Mouse (Mus musculus): ENCODE results near the gene 1600014C10Rik.
A peak's percentile ranks its signal among the peaks of the same experiment; 100 is the strongest.

Gene 1600014C10Rik

DNA sequence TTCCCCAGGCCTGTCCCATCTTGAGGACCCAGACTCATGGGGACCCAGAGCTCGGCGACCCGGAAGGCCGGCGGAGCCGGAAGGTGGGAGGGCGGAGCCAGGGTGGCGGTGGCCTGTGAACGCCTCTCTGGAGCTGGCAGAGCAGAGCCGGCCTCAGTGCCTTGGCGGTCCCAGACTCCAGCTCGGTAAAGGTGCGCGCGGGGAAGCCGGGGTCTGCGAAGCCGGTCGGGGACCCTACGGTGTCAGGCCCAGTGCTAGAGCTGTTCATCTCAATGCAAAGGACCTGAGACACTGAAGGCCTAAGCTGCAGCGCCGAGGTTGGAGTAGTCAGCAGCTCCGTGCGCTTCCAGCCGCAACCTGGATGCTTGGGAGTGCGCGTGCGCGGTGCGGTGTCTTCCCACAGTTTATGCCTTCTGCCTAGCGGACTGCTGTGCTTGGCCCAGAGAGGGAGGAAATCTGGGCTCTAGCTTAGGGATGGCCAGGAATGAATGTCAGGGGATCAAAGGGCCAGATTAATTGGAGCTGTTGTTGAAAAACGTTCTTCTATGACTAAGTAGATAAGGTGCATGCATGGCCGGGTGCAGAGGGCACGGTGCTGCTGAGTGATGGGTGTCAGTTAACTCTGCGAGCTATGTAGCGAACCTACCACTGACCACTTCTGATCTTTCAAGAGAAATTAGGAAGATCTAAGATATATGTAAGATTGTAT lies 846 bp downstream of the 1600014C10Rik start:
- peak; percentile 79 to 84 for DNase-seq (ENCODE audit: low spot score in 2 of 2)

- DNase-seq (ENCODE audit: low spot score in 2 of 2), result no peak
These were observed 1.4 kb downstream of the 1600014C10Rik start for GRCm38 (mm10) chr7:38184418-38184745.

DNA sequence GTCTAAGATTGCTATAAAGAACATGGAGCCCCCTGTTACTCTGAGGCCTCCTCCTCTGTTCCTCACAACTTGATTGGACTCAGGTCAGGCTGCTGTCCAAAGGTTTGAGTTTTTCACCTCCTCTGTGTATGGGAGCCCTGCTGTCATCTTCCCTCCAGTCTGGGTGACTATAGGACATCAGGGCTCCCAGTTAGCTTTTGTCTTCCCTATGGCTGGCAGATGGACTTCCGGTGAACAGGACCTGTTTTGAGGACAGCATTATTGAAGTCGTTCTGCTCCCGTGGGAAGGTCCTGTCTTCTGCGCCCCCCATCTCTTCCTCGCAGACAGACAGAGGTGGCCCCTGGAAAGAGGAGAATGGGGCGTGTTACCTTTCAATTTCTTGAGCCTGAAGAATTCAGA lies 1.8 kb downstream of the 1600014C10Rik start:
- DNase-seq (ENCODE audit: low spot score in 2 of 2), result no peak

GRCm38 (mm10) chr7:38186861-38187260 lies 3.8 kb downstream of the 1600014C10Rik start:
- no peak for DNase-seq (ENCODE audit: low spot score in 2 of 2)

DNA sequence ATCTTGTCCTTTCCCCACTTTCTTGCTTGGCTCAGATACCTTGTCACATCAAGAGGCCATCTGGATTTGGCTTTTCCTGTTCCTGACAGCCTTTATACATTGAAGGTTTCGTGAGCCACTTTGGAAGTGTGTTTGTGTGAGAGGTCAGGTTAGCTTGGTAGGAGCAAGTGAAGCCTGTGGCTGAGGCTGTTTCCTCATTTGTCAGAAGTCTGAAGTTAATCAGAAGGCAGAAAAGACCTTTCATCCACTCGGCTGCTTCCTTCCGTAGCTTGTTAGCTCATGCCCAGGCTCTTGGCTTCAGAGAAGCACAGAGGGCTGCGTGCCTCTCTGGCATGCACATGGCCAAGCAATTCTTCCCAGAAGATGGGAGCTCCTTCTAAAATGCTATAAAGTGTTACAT lies 4.8 kb downstream of the 1600014C10Rik start:
- no peak for DNase-seq (ENCODE audit: low spot score in 2 of 2)

DNA sequence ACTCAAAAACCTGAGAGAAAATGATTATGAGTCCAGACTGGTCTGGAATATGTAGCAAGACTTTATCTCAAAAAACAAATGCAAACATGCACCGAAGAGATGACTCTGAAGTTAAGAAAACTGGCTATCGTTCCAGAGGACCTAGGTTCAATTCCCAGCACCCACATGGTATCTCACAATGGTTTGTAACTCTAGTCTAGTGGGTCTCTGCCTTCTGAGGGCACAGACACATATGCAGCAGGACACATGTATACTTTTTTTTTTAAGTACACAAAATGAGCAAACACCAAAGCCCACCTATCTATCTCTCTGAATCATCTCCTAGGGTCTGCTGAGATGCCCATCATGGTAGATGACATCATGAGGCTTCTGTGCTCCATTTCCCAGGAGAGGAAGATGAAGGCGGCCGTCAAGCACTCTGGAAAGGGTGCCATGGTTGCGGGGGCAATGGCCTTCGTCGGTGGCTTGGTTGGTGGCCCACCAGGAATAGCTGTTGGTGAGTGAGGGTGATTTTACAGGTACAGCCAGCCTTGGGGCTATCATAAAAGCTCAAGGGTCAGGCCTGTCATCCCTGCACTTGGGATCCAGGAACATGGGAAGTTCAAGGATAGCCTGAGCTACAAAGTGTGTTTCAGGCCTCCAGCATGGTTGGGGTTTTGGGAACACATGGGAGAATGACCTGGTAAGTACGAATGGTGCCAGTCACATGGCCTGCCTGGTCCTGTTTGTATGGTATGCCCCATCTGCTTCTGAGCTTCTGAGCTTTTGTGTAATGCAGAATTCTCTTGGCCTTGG lies 5.5 kb downstream of the 1600014C10Rik start:
- no peak for DNase-seq (ENCODE audit: low spot score in 2 of 2)

DNA sequence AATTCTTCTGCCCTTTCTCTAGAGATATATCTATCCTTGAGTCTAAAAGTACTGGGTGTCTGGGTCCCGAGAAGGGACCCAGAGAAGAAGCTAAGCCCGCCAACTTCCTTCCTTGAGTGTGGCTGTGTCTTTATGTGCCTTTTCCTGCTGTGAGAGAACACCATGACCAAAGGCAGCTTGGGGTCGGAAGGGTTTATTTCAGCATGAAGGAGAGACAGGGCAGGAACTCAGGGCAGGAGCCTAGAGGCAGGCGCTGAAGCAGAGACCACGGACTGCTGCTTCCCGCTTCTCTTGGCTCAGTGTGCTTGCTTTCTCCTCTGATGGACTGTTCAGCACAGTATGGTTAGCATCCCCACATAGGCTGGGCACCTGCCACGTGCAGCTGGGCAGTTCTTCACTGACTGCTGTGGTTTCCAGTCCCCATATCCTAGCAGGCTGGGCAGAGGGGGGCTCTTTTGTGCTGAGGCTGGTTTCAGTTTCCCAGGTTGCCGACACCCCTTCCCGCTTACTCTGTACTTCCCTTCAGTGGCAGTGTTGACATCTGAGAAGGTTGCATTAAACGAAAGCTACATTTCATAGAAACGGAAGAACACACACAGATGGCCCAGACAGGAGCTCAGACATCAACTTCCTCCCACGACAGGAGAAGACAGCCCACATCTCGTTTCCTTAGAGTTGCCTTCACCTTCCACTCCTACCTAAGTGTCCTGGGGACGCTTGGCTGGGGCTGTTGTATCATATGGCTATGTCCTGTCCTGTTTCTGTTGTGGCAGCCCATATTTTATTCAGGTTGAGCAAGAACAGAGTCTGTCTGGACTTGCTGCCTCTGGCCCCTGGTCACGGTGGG lies 6.3 kb downstream of the 1600014C10Rik start:
- no peak for DNase-seq (ENCODE audit: low spot score in 2 of 2)

DNA sequence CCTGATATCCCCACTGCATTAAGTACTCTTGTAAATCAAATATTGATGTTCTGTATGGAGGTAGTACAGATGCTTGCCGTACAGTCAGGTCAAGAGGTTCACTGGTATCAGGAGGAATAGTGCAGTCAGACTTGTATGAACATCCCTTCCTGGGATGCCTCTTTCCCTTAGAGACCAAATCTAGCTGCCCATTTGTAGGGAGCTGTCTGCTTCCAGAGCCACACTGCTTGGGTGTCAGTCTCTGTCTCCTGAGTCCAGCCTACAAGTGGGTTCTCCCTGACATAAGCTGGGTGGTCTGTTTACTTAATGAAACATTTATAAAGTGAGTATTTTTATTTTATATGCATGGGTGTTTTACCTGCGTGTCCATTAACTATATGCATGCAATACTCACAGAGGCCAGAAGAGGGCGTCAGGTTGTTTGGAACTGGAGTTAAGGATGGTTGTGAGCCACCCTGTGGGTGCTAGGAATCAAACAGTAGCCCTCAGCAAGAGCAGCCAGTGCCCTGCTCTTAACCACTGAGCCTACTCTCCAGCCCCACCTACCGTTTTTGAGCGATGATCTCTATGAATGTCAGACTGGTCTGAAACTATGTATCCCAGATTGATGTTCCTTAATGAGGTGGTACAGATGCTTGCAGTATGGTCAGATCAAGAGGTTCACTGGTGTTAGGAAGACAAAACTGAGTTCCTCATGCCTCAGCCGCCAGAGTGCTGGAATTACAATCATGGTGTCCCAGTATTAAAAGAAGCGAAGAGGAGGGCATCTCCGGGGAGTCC lies 7.2 kb downstream of the 1600014C10Rik start:
- DNase-seq (ENCODE audit: low spot score in 2 of 2), result no peak

DNA sequence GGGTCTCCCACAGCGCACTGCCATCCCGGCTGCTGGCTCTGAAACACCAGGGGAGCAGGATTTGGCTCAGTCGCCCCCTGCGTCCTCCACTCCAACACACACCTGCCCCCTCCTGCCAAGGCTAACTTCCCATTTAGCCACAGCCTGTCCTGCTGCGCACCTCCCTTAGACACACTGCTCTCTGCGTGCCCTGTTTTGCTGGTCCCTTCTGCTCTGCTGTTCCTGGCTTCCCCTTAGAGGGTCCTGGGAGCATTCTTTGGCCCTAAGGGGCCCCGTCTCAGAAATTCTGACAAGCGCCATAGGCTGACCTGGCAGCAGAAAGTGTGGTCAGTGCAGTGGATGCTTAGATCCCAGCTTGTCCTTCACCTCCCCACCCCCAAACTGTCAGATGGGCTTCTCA lies 8.1 kb downstream of the 1600014C10Rik start:
- no peak for DNase-seq (ENCODE audit: low spot score in 2 of 2)

DNA sequence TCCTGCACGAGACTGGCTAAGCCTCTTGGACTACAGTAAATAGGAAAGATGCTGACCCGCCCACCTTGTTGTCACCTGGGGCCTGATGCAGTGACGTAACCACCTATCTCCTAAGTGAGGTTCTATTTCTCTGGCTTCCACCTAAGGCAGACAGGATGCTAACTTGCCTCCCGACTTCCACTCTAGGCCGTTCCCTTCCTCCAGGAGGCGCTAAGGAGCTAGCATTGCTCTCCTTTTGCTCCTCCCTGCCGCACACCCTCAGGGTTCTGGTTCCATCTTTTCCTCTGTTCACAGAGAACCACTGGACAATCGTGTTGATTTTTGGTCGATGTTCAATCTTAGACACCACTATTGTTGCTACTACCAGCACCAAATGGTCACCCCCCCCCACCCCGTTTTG lies 8.6 kb downstream of the 1600014C10Rik start:
- DNase-seq (ENCODE audit: low spot score in 2 of 2), result no peak

GRCm38 (mm10) chr7:38199907-38200605 lies 17.0 kb downstream of the 1600014C10Rik start:
- no peak for DNase-seq (ENCODE audit: low spot score in 2 of 2)

GRCm38 (mm10) chr7:38200606-38201289 lies 17.7 kb downstream of the 1600014C10Rik start:
- peak; percentile 70 to 75 for DNase-seq (ENCODE audit: low spot score in 2 of 2)

- DNase-seq (ENCODE audit: low spot score in 2 of 2), result no peak
These were observed 18.3 kb downstream of the 1600014C10Rik start for GRCm38 (mm10) chr7:38201290-38201658.

GRCm38 (mm10) chr7:38204314-38204713 lies 21.3 kb downstream of the 1600014C10Rik start:
- no peak for DNase-seq (ENCODE audit: low spot score in 2 of 2)

GRCm38 (mm10) chr7:38205801-38206200 lies 22.8 kb downstream of the 1600014C10Rik start:
- DNase-seq (ENCODE audit: low spot score in 2 of 2), result no peak

DNA sequence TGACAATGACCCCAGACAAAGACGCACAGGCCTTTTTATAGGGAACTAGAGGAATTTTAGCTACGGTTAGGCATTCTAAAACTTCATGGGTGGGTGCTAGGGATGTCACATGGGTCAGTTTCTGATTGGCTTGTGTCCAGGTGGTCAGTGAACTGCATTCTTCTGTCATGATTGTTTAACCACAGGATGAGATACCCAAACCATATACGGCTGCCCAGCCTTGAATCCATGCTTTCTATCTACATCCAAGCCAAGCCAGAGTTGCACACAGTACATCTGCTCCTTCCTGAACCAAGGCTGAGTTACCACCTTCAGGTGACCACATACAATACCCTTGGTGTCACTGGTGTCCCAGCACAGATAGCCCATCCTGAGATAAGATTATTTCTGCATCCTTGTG lies 23.5 kb downstream of the 1600014C10Rik start:
- no peak for DNase-seq (ENCODE audit: low spot score in 2 of 2)

GRCm38 (mm10) chr7:38208969-38209368 lies 26.0 kb downstream of the 1600014C10Rik start:
- DNase-seq (ENCODE audit: low spot score in 2 of 2), result no peak

DNA sequence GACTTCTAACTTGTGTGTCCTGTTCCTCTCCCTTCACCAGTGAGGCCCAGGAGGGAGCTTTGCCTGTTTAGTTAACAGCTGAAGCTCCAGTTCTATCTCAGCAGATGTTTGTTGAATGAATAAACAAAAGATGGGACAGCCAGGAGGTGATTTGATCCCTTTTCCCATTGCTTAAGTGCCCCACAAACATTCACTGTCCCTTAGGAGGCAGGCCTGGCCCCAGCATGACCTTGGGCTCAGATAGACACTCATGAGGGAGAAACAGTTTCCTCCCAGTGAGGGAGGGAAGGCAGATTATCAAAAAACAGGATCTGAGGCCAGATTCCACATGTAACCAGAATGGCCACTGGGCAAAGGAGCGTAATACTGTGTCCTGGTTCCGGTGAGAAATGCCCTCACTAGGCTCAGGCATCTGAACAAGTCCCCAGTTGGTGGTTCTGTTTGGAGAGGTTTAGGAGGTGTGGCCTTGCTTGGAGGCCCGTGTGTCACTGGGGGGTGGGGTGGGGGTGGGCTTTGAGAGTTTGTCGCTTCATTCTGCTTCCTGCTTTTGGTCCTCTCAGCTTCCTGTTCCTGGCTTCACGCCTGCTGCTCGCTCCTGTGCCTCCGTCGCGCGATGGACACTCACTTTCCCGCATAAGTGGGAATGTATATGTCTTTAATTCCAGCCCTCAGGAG lies 26.6 kb downstream of the 1600014C10Rik start:
- DNase-seq (ENCODE audit: low spot score in 2 of 2), result no peak

DNA sequence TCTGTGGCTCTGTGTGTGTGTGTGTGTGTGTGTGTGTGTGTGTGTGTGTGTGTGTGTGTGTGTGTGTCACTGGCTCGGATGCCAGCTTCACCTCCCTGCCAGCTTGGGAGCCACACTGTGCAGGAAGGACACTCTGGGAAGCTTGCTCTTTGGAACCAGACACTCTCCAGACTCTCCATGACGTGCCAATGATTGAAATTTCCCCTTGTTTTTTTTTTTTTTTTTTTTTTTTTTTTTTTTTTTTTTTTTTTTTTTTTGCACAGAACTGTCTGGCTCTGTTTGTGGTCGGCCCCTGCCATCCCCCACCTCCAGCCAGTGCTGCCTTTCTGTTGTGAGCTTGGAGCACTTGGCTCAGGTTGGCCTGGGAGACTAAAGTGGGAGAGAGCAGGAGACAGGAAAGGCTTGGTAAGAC lies 29.6 kb downstream of the 1600014C10Rik start:
- DNase-seq (ENCODE audit: low spot score in 2 of 2), result no peak

Measured in right cerebral cortex, postnatal 36 days (tissue).